Mouse (Mus musculus): ENCODE data around the gene Scp2d1.
"Not testable (repeated sequence)": the region's sequence is repeated elsewhere in the genome, so short reads cannot be mapped to it uniquely, and the experiment has no call there.

DNA sequence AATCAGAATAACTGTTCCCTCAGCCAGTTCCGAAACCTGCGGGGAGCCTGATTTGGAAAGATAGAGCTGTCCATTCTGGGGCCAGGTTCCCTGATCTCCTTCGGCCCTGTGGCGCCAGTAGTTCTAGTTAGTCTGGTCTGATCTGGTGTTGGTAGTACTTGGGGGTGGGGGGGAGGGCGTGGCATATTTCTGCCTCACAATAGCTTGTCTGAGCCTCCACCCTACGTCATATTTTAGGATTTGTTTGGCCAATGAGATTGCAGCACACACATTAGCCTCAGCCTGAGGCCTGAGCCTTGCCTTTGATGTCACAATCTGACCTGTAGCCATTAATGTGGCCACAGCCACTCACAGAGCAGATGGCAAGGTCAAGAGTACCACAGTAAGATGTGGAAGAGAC is at the start of gene Scp2d1:
- TF ChIP-seq EP300 (IDR thresholded peaks at IDR 0.05; ENCODE audit: insufficient read depth, low read depth, low read length); CTCF (IDR thresholded peaks at IDR 0.05; ENCODE audit: low read depth, low read length): not testable (repeated sequence)

All from ES-Bruce4 (cell line).